Mouse (Mus musculus) ES-E14 (cell line): Measurements from ENCODE around the gene Gipc1.

Experiments
- CHD2 ChIP-seq: IDR thresholded peaks from 2 replicates; pipeline ENCODE4 v1.6.1; 2014; ENCODE audit warnings: mild to moderate bottlenecking, low read depth, low read length, inconsistent platforms
- MAFK ChIP-seq: IDR thresholded peaks from 2 replicates; pipeline ENCODE4 v1.6.1; 2014; ENCODE audit warnings: mild to moderate bottlenecking, low read depth, low read length, inconsistent platforms; ENCODE audit not compliant: insufficient read depth
- ZC3H11A ChIP-seq: IDR thresholded peaks from 2 replicates; pipeline ENCODE4 v1.6.1; 2012; ENCODE audit warnings: low read depth, mild to moderate bottlenecking, inconsistent platforms, low read length, borderline replicate concordance
- ZNF384 ChIP-seq: IDR thresholded peaks from 2 replicates; pipeline ENCODE4 v1.6.1; 2012; ENCODE audit warnings: low read depth, low read length, inconsistent platforms

DNA sequence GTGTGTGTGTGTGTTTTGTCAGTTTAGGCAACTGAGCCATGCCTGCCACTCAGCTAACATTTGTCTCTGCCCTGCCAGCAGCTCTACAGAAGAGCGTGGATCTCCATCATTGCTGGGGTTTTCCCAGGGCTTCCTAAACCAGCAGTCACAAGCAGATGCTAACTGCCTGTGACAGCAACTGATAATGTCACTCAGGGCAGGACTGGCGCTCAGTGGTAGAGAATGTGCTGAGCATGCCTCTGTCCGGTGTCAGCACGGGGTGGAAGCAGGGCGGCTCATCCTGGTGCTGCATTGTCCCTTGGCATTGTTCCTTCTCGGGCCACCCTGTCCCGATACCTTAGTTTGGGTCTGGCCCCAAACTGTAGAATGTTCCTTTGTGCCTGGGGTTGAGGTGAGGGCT lies 28.9 kb upstream of the Gipc1 start:
- TF ChIP-seq CHD2 (no peak), ZNF384 (no peak), MAFK (no peak), ZC3H11A (no peak)
